Mouse (Mus musculus) right cerebral cortex, postnatal 4 days (tissue): ENCODE measurements at regions not wholly inside any gene's neighbourhood (a gene's known extent, or its start where the extent isn't known, plus 50 kb on each side); places are given as distances from the start of the nearest gene placed in this dataset.

Experiments used
- DNase-seq: peaks from one replicate; pipeline ENCODE4 v3.0.0-alpha.2; 2022

GRCm38 (mm10) chr7:70834787-70835461 lies 468.4 kb upstream of the Nr2f2 start:
- DNase-seq, result no peak

DNA sequence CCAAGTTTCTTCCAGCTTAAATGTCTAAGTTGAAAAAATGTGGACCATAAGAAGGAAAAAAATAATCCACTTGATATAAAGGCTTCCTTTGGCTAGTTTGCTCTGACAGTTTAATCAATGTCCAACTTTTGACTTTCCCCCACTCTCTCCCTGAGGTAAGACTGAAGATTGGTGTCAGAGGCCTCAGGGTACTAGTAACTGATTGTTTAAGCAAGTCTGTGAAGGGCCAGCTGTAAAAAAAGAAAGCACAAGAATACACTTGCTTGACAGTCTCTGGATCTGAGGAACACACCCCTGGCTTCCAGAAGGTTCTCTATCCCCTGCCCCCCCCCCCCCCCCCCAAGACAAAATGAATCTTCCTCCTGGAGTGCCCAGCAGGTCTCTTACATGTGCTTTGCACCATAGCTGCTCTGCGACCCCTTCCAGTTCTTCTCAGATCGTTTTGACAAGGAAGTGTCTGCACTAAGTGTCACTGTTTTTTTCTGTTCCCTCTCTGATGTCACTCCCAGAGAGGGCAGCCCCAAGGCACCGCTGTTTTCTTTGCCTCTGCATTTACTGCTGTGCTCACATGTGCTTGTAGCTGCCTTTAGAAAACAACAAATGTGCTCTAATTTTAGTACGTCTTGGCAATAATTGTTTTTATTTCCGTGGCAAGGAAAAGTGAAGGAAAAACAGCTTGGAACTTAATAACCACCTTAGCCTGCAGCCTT lies 462.1 kb upstream of the Nr2f2 start:
- DNase-seq, result no peak

DNA sequence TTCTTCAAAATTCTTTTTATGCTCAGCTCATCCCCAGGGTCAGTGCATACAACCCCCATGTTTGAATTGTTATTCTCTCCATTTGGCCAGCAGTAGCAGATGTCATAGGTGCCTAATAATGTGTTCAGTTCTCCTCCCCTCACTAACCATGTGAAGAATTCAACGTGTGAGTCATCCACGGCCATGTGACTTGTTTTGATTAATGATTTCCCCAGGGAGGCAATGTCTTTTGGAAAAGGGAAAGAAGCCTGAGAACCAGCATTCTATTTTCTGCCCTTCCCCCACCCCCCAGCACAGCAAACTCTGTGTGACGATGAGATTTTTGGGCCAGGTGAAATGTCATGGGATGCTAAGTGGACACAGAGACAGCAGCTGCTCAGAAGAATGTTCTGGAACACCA lies 459.5 kb upstream of the Nr2f2 start:
- no peak for DNase-seq

GRCm38 (mm10) chr7:70823020-70823419 lies 456.5 kb upstream of the Nr2f2 start:
- DNase-seq, result no peak

DNA sequence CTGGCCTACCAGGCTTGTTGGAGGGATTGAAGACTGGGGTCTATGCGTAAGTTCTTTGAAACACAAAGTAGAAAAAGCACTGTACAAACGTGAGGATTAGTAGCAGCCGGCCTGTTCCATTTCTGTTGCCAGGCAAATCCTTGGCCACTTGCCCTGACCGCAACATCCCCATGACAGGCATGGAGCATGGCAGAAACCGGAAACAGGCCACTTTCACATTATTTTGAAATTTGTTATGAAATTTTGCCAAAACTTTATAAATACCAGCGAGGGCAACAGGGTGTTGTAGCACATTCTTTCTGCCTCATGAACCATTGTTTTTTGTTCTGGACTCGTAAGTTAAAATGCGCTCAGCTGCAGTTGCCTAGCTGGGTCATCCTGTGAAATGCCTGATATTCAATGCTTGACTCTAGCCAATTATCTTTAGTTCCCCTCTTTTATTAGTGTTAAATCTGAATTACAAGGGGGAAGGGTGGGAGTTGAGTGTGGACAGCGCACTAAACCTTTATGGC lies 455.8 kb upstream of the Nr2f2 start:
- DNase-seq, result peak; percentile 61

DNA sequence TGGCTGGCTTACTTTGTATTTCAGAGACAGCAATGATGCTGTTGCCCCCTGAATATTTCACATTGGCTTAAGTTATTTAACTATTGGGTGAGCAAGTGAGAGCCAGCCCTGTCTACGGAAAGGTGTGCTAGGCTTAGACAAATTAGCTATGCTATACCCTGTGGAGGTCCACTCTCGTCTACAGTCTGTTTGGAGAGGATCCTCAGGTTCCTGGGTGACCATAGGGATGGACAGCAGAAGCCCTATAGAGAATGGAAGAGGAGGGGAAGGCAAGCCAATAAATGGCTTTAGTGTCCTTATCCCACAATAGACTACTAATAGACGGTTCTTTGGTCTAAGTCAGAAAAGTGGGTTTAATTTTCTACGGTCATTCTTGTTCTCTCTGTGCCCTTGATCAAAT lies 455.3 kb upstream of the Nr2f2 start:
- DNase-seq, result no peak

GRCm38 (mm10) chr7:70817347-70817913 lies 450.9 kb upstream of the Nr2f2 start:
- DNase-seq, result no peak

GRCm38 (mm10) chr7:70814391-70814790 lies 447.9 kb upstream of the Nr2f2 start:
- no peak for DNase-seq

GRCm38 (mm10) chr7:70813101-70813500 lies 446.6 kb upstream of the Nr2f2 start:
- DNase-seq, result no peak

- no peak for DNase-seq
Measured at GRCm38 (mm10) chr7:70810411-70811090, 444.0 kb upstream of the Nr2f2 start.

DNA sequence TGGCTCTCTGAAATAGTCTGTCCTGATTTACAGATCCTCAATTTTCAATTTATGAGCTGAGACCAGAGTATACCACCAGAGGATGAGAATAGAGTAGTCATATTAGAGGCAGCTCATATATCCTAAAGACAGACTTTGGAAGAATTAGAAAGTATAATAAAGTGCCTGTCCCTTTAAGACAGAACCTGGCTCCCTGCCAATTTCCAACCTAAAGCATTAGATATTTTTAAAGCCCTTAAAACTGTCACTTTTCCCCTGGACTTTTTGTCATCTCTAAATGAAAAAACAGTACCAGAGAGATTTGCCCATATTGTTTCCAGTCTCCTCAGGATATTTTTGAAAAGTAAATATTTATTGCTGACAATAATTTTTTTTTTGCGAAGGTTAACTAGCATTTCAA lies 437.7 kb upstream of the Nr2f2 start:
- no peak for DNase-seq

DNA sequence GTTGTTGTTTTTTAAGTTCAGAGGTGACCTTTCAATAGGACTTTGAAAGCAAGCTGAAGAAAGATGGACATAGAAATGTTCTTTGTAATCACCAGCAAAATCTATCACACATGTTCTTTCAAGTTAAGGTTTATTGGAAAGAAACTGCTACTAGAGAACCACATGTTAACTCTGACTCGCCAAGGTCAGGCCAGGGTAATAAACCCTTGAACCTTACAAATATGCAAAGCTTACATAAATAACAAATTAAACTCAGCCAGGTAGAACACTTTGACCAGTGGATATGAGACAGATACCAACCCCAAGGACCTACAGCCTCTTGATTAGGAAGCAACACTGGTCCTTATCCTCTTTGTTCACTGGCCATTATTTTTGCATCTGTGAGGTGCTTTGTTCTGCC lies 433.4 kb upstream of the Nr2f2 start:
- no peak for DNase-seq

- DNase-seq, result no peak
Measured at GRCm38 (mm10) chr7:70799031-70799766, 432.7 kb upstream of the Nr2f2 start.

GRCm38 (mm10) chr7:70796038-70796760 lies 429.7 kb upstream of the Nr2f2 start:
- no peak for DNase-seq

DNA sequence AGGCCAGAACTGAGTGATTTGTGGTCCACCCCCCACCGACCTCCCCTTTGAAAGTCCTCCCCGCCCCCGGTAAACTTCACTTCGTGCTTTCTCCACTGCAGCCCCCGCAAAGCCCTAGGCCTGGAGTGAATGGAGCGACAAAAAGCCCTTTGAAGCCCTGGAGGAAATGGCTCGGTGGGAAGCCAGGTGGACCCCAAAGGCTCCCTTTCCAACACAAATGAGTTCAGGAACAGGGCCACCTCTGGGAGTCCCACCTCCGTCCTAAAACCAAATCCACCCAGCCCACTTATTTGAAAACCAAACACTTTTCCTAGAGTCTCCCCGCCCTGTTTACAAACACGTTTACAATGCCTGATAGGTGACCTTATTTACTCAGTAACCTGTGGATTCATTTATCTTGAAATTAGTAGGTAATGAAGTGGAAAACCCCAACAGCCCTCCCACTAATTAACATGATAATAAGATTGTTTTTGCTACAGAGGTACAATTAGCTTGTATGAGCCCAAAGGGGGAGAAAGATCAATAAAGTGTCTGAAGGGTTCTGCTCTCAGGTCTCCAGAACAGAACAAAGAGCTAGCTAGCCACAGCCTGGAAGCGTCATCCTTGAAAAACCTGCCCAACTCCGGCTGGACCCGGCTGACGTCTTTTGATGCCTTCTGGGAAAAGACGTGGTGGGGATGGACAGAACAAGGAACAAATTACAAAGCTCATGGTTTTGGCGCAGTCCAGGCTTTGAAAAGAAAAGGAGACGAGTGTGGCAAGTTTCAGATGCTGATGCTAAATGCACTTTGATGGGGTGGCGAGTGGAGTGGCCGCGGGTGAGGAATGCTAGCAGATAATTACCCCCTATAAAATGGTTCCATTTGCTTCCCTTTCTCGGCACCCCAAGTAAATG lies 422.6 kb upstream of the Nr2f2 start:
- DNase-seq, result no peak

- no peak for DNase-seq
Measured at GRCm38 (mm10) chr7:70787966-70788365, 421.4 kb upstream of the Nr2f2 start.

GRCm38 (mm10) chr7:70780742-70781332 lies 414.3 kb upstream of the Nr2f2 start:
- DNase-seq, result no peak

GRCm38 (mm10) chr7:70777763-70778162 lies 411.2 kb upstream of the Nr2f2 start:
- peak; percentile 8 for DNase-seq

DNA sequence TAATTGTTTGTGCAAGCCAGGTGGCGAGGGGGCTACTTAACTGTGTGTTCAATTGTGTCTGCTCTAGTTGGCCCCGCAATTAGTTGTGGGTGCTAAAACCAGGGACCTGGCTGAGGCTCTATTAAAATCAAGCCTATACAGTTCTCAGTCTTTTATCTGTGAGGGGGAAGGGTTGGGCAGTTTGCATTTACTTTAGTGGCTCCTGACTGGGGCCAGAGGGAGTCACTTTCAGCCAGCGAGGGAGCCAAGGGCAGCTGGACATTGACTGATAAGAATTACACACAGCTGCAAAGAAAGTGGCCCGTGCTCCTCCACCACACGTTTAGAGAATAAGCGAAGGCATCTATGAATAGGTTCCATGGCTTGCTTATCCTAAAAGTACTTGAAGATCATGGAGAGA lies 403.1 kb upstream of the Nr2f2 start:
- DNase-seq, result no peak

GRCm38 (mm10) chr7:70767697-70768096 lies 401.2 kb upstream of the Nr2f2 start:
- no peak for DNase-seq

GRCm38 (mm10) chr7:70756676-70757075 lies 390.1 kb upstream of the Nr2f2 start:
- no peak for DNase-seq
